Mouse (Mus musculus): Measurements from ENCODE around the gene Sort1. TPM values are rescaled to one million over a fixed set of nuclear protein-coding genes. Genes with fewer than 3 reads are reported as not detected.
A peak's percentile ranks its signal among the peaks of the same experiment; 100 is the strongest.

Sort1 gene
- polyA plus RNA-seq, 1 experiment from 2014 or later: 31.2 TPM

- Histone ChIP-seq H3K4me2 (replicated peaks) (peak overlapping the region; percentile 76), H3K4me3 (peak overlapping the region; percentile 98), H3K9me3 (no peaks in the 10 kb centered on the region), H3K27ac (replicated peaks) (no peak overlapping the region), H3K27me3 (no peaks in the 10 kb centered on the region), H3K4me1 (peaks cover 58% of the 10 kb centered on the region), H3K9ac (replicated peaks) (peak overlapping the region; percentile 97), H3K36me3 (peaks cover 1% of the 10 kb centered on the region; the same call in 1 of the 2 replicates)
- ATAC-seq (ENCODE audit: low FRiP score, low read depth): no peak
- 45% methylated on average over 4 of the region's 4 CpGs for WGBS
Observed at GRCm38 (mm10) chr3:108285078-108285711, 1.3 kb downstream of the Sort1 start.

- H3K4me2 ChIP-seq (replicated peaks): peak overlapping the region; percentile 76
- H3K4me3 ChIP-seq: no peak overlapping the region
- peak overlapping the region; percentile 67; the same call in 1 of the 2 replicates for H3K27ac ChIP-seq (replicated peaks)
Observed at GRCm38 (mm10) chr3:108286671-108287439, 3.0 kb downstream of the Sort1 start.

GRCm38 (mm10) chr3:108287811-108288805 is 4.2 kb downstream of the Sort1 start:
- H3K36me3 ChIP-seq: no peaks in the 10 kb centered on the region
- ATAC-seq (ENCODE audit: low FRiP score, low read depth): no peak
- peak overlapping the region; percentile 29 for H3K9ac ChIP-seq (replicated peaks)
- H3K4me3 ChIP-seq: peak overlapping the region; percentile 2; the same call in 1 of the 2 replicates
- no peaks in the 10 kb centered on the region for H3K27me3 ChIP-seq
- H3K9me3 ChIP-seq: no peaks in the 10 kb centered on the region
- peak overlapping the region; percentile 40 for H3K4me2 ChIP-seq (replicated peaks)
- peaks cover 63% of the 10 kb centered on the region for H3K4me1 ChIP-seq
- WGBS: 8% methylated on average over 17 of the region's 17 CpGs
- H3K27ac ChIP-seq (replicated peaks): peak overlapping the region; percentile 67

More at GRCm38 (mm10) chr3:108286671-108287439, 3.0 kb downstream of the Sort1 start:
- H3K27me3 ChIP-seq: no peaks in the 10 kb centered on the region
- H3K36me3 ChIP-seq: no peaks in the 10 kb centered on the region
- H3K4me1 ChIP-seq: peaks cover 67% of the 10 kb centered on the region
- H3K9me3 ChIP-seq: no peaks in the 10 kb centered on the region
- no peak overlapping the region; the same call in 1 of the 2 replicates for H3K9ac ChIP-seq (replicated peaks)
- no peak for ATAC-seq (ENCODE audit: low FRiP score, low read depth)
- WGBS: 58% methylated on average over 14 of the region's 14 CpGs

- Histone ChIP-seq H3K9me3 (no peaks in the 10 kb centered on the region), H3K27me3 (no peaks in the 10 kb centered on the region), H3K4me2 (replicated peaks) (no peak overlapping the region), H3K27ac (replicated peaks) (no peak overlapping the region), H3K4me3 (no peak overlapping the region), H3K36me3 (no peaks in the 10 kb centered on the region), H3K9ac (replicated peaks) (no peak overlapping the region), H3K4me1 (peaks cover 64% of the 10 kb centered on the region)
- no peak for ATAC-seq (ENCODE audit: low FRiP score, low read depth)
- 84% methylated on average over 13 of the region's 13 CpGs for WGBS
Observed at GRCm38 (mm10) chr3:108289311-108290130, 5.6 kb downstream of the Sort1 start.

- H3K27ac ChIP-seq (replicated peaks): no peak overlapping the region
- no peak overlapping the region for H3K9ac ChIP-seq (replicated peaks)
- no peaks in the 10 kb centered on the region for H3K27me3 ChIP-seq
Observed at GRCm38 (mm10) chr3:108291036-108291799, 7.3 kb downstream of the Sort1 start.

GRCm38 (mm10) chr3:108294398-108294797 is 10.5 kb downstream of the Sort1 start:
- no peak for ATAC-seq (ENCODE audit: low FRiP score, low read depth)

More at GRCm38 (mm10) chr3:108291036-108291799, 7.3 kb downstream of the Sort1 start:
- WGBS: 71% methylated on average over 17 of the region's 17 CpGs
- no peak overlapping the region for H3K4me2 ChIP-seq (replicated peaks)
- H3K4me1 ChIP-seq: peaks cover 65% of the 10 kb centered on the region
- H3K4me3 ChIP-seq: no peak overlapping the region
- H3K36me3 ChIP-seq: no peaks in the 10 kb centered on the region
- no peak for ATAC-seq (ENCODE audit: low FRiP score, low read depth)
- H3K9me3 ChIP-seq: no peaks in the 10 kb centered on the region

GRCm38 (mm10) chr3:108295379-108296219 is 11.7 kb downstream of the Sort1 start:
- Histone ChIP-seq H3K27ac (replicated peaks) (peak overlapping the region; percentile 75), H3K9ac (replicated peaks) (peak overlapping the region; percentile 41), H3K36me3 (no peaks in the 10 kb centered on the region), H3K4me2 (replicated peaks) (peak overlapping the region; percentile 44), H3K4me1 (peaks cover 53% of the 10 kb centered on the region), H3K9me3 (no peaks in the 10 kb centered on the region), H3K27me3 (no peaks in the 10 kb centered on the region), H3K4me3 (peak overlapping the region; percentile 13; the same call in 1 of the 2 replicates)
- 35% methylated on average over 14 of the region's 14 CpGs for WGBS
- peak; percentile 50 for ATAC-seq (ENCODE audit: low FRiP score, low read depth)

More at GRCm38 (mm10) chr3:108294398-108294797, 10.5 kb downstream of the Sort1 start:
- Histone ChIP-seq H3K9ac (replicated peaks) (no peak overlapping the region), H3K9me3 (no peaks in the 10 kb centered on the region), H3K36me3 (no peaks in the 10 kb centered on the region), H3K4me1 (peaks cover 53% of the 10 kb centered on the region), H3K4me3 (no peak overlapping the region), H3K27ac (replicated peaks) (no peak overlapping the region), H3K27me3 (no peaks in the 10 kb centered on the region), H3K4me2 (replicated peaks) (no peak overlapping the region)
- 48% methylated on average over 2 of the region's 2 CpGs for WGBS

GRCm38 (mm10) chr3:108296220-108297049 is 12.6 kb downstream of the Sort1 start:
- WGBS: 14% methylated on average over 14 of the region's 14 CpGs
- peak overlapping the region; percentile 44 for H3K4me2 ChIP-seq (replicated peaks)
- peak overlapping the region; percentile 41 for H3K9ac ChIP-seq (replicated peaks)
- H3K9me3 ChIP-seq: no peaks in the 10 kb centered on the region
- H3K27ac ChIP-seq (replicated peaks): peak overlapping the region; percentile 75
- ATAC-seq (ENCODE audit: low FRiP score, low read depth): peak; percentile 89
- H3K27me3 ChIP-seq: no peaks in the 10 kb centered on the region
- peaks cover 47% of the 10 kb centered on the region for H3K4me1 ChIP-seq
- H3K36me3 ChIP-seq: no peaks in the 10 kb centered on the region
- H3K4me3 ChIP-seq: peak overlapping the region; percentile 13; the same call in 1 of the 2 replicates

- WGBS: 72% methylated on average over 7 of the region's 7 CpGs
- Histone ChIP-seq H3K4me2 (replicated peaks) (no peak overlapping the region), H3K4me3 (no peak overlapping the region), H3K9ac (replicated peaks) (no peak overlapping the region), H3K36me3 (no peaks in the 10 kb centered on the region), H3K27me3 (no peaks in the 10 kb centered on the region), H3K27ac (replicated peaks) (peak overlapping the region; percentile 75; the same call in 1 of the 2 replicates), H3K4me1 (peaks cover 43% of the 10 kb centered on the region), H3K9me3 (no peaks in the 10 kb centered on the region)
- ATAC-seq (ENCODE audit: low FRiP score, low read depth): no peak
Observed at GRCm38 (mm10) chr3:108297050-108297419, 13.2 kb downstream of the Sort1 start.

Measured in midbrain, embryonic 12.5 days (tissue).